Mouse (Mus musculus) midbrain, embryonic 10.5 days (tissue): Measurements from ENCODE around the gene Hdac4. TPM values are rescaled to one million over a fixed set of nuclear protein-coding genes. Genes with fewer than 3 reads are reported as not detected.

Source experiments
- DNase-seq: peaks from one replicate; pipeline ENCODE4 v3.0.0-alpha.2; 2017; ENCODE audit warnings: low spot score
- H3K27ac ChIP-seq: fragments of 300-500 bp; sonication (generic); replicated peaks from 2 replicates; pipeline ENCODE4 v1.5.1; 2016; ENCODE audit warnings: mild to moderate bottlenecking
- H3K27me3 ChIP-seq: fragments of 300-500 bp; sonication (generic); 2 replicates; pipeline ENCODE4 v1.6.1; 2016; ENCODE audit warnings: low read depth, mild to moderate bottlenecking; ENCODE audit not compliant: poor library complexity, severe bottlenecking
- H3K36me3 ChIP-seq: fragments of 300-500 bp; sonication (generic); 2 replicates; pipeline ENCODE4 v1.6.1; 2016; ENCODE audit warnings: mild to moderate bottlenecking, moderate library complexity
- H3K4me1 ChIP-seq: fragments of 300-500 bp; sonication (generic); 2 replicates; pipeline ENCODE4 v1.6.1; 2016
- H3K4me3 ChIP-seq: fragments of 300-500 bp; sonication (generic); 2 replicates; pipeline ENCODE4 v1.5.1; 2016; ENCODE audit warnings: mild to moderate bottlenecking, moderate library complexity
- H3K9me3 ChIP-seq: fragments of 300-500 bp; sonication (generic); replicated peaks from 2 replicates; pipeline ENCODE4 v1.6.1; 2016; ENCODE audit warnings: mild to moderate bottlenecking
- WGBS: fragments of 180-500 bp; shearing (Covaris S2); methylation state at CpG from one replicate; pipeline ENCODE4 v1.1.7; 2016; 5-methylcytosine and 5-hydroxymethylcytosine counted together
- polyA plus RNA-seq: library from polyadenylated mRNA; unstranded; fragments of >200 nt; fragmentation: Nextera tagmentation; extraction: Ambion mirVana; gene quantifications from 2 replicates; pipeline ENCODE4 v1.2.1, GENCODE M21; 2016

Hdac4 gene
- polyA plus RNA-seq, 1 experiment from 2014 or later: 20.1 TPM

GRCm38 (mm10) chr1:92114091-92114490 is 81.4 kb downstream of the Hdac4 start:
- Histone ChIP-seq H3K4me3 (no peak overlapping the region), H3K9me3 (no peaks in the 10 kb centered on the region), H3K4me1 (peaks cover 6% of the 10 kb centered on the region; the same call in 1 of the 2 replicates), H3K27me3 (no peaks in the 10 kb centered on the region), H3K36me3 (peaks cover 8% of the 10 kb centered on the region; the same call in 1 of the 2 replicates), H3K27ac (no peak overlapping the region)
- no peak for DNase-seq
- WGBS: 93% methylated on average over 3 of the region's 3 CpGs

- Histone ChIP-seq H3K36me3 (peaks cover 8% of the 10 kb centered on the region; the same call in 1 of the 2 replicates), H3K27me3 (no peaks in the 10 kb centered on the region), H3K27ac (no peak overlapping the region), H3K4me3 (no peak overlapping the region), H3K9me3 (no peaks in the 10 kb centered on the region), H3K4me1 (peaks cover 6% of the 10 kb centered on the region; the same call in 1 of the 2 replicates)
- no peak for DNase-seq
- WGBS: 82% methylated on average over 6 of the region's 6 CpGs
Observed at GRCm38 (mm10) chr1:92113243-92114009, 82.1 kb downstream of the Hdac4 start.

- no peaks in the 10 kb centered on the region for H3K9me3 ChIP-seq
- no peak overlapping the region for H3K4me3 ChIP-seq
- H3K36me3 ChIP-seq: peaks cover 8% of the 10 kb centered on the region; the same call in 1 of the 2 replicates
- no peak for DNase-seq
- 89% methylated on average over 5 of the region's 5 CpGs for WGBS
- no peaks in the 10 kb centered on the region for H3K27me3 ChIP-seq
- no peak overlapping the region for H3K27ac ChIP-seq
- H3K4me1 ChIP-seq: peaks cover 6% of the 10 kb centered on the region; the same call in 1 of the 2 replicates
Observed at GRCm38 (mm10) chr1:92112591-92112990, 82.9 kb downstream of the Hdac4 start.

GRCm38 (mm10) chr1:92111551-92111950 is 83.9 kb downstream of the Hdac4 start:
- Histone ChIP-seq H3K4me3 (no peak overlapping the region), H3K9me3 (no peaks in the 10 kb centered on the region), H3K27me3 (no peaks in the 10 kb centered on the region), H3K4me1 (peaks cover 6% of the 10 kb centered on the region; the same call in 1 of the 2 replicates), H3K36me3 (peaks cover 7% of the 10 kb centered on the region; the same call in 1 of the 2 replicates), H3K27ac (no peak overlapping the region)
- 84% methylated on average over 2 of the region's 2 CpGs for WGBS
- DNase-seq: no peak

- Histone ChIP-seq H3K9me3 (no peaks in the 10 kb centered on the region), H3K27me3 (no peaks in the 10 kb centered on the region), H3K4me3 (no peak overlapping the region), H3K36me3 (peaks cover 2% of the 10 kb centered on the region; the same call in 1 of the 2 replicates), H3K27ac (no peak overlapping the region), H3K4me1 (peaks cover 6% of the 10 kb centered on the region; the same call in 1 of the 2 replicates)
- 93% methylated on average over 1 of the region's 1 CpGs for WGBS
- no peak for DNase-seq
Observed at GRCm38 (mm10) chr1:92111026-92111425, 84.5 kb downstream of the Hdac4 start.

GRCm38 (mm10) chr1:92109221-92109620 is 86.3 kb downstream of the Hdac4 start:
- no peaks in the 10 kb centered on the region for H3K36me3 ChIP-seq
- DNase-seq: no peak
- H3K9me3 ChIP-seq: no peaks in the 10 kb centered on the region
- peaks cover 6% of the 10 kb centered on the region; the same call in 1 of the 2 replicates for H3K4me1 ChIP-seq
- H3K27ac ChIP-seq: no peak overlapping the region
- H3K27me3 ChIP-seq: no peaks in the 10 kb centered on the region
- WGBS: 88% methylated on average over 1 of the region's 1 CpGs
- no peak overlapping the region for H3K4me3 ChIP-seq

- Histone ChIP-seq H3K4me3 (no peak overlapping the region), H3K36me3 (no peaks in the 10 kb centered on the region), H3K27ac (no peak overlapping the region), H3K27me3 (no peaks in the 10 kb centered on the region), H3K9me3 (no peaks in the 10 kb centered on the region), H3K4me1 (peaks cover 2% of the 10 kb centered on the region; the same call in 1 of the 2 replicates)
- 89% methylated on average over 2 of the region's 2 CpGs for WGBS
- DNase-seq: no peak
Observed at GRCm38 (mm10) chr1:92108556-92108955, 86.9 kb downstream of the Hdac4 start.

- WGBS: 81% methylated on average over 2 of the region's 2 CpGs
- Histone ChIP-seq H3K27me3 (no peaks in the 10 kb centered on the region), H3K36me3 (no peaks in the 10 kb centered on the region), H3K4me3 (no peak overlapping the region), H3K4me1 (no peaks in the 10 kb centered on the region), H3K9me3 (no peaks in the 10 kb centered on the region), H3K27ac (no peak overlapping the region)
- no peak for DNase-seq
Observed at GRCm38 (mm10) chr1:92107996-92108395, 87.5 kb downstream of the Hdac4 start.

GRCm38 (mm10) chr1:92107521-92107920 is 88.0 kb downstream of the Hdac4 start:
- Histone ChIP-seq H3K9me3 (no peaks in the 10 kb centered on the region), H3K4me3 (no peak overlapping the region), H3K4me1 (no peaks in the 10 kb centered on the region), H3K27me3 (no peaks in the 10 kb centered on the region), H3K27ac (no peak overlapping the region), H3K36me3 (no peaks in the 10 kb centered on the region)
- 87% methylated on average over 2 of the region's 2 CpGs for WGBS
- no peak for DNase-seq

GRCm38 (mm10) chr1:92106486-92107160 is 88.9 kb downstream of the Hdac4 start:
- H3K27me3 ChIP-seq: no peaks in the 10 kb centered on the region
- no peaks in the 10 kb centered on the region for H3K36me3 ChIP-seq
- H3K4me1 ChIP-seq: no peaks in the 10 kb centered on the region
- no peak overlapping the region for H3K4me3 ChIP-seq
- DNase-seq: no peak
- H3K9me3 ChIP-seq: no peaks in the 10 kb centered on the region
- no peak overlapping the region for H3K27ac ChIP-seq
- 91% methylated on average over 4 of the region's 4 CpGs for WGBS

GRCm38 (mm10) chr1:92104718-92105117 is 90.8 kb downstream of the Hdac4 start:
- 88% methylated on average over 3 of the region's 3 CpGs for WGBS
- no peak for DNase-seq
- no peaks in the 10 kb centered on the region for H3K27me3 ChIP-seq
- H3K4me3 ChIP-seq: no peak overlapping the region
- H3K4me1 ChIP-seq: peaks cover 8% of the 10 kb centered on the region
- H3K27ac ChIP-seq: no peak overlapping the region
- H3K36me3 ChIP-seq: no peaks in the 10 kb centered on the region
- H3K9me3 ChIP-seq: no peaks in the 10 kb centered on the region

GRCm38 (mm10) chr1:92103971-92104370 is 91.5 kb downstream of the Hdac4 start:
- Histone ChIP-seq H3K9me3 (no peaks in the 10 kb centered on the region), H3K36me3 (no peaks in the 10 kb centered on the region), H3K27me3 (no peaks in the 10 kb centered on the region), H3K27ac (no peak overlapping the region), H3K4me3 (no peak overlapping the region), H3K4me1 (peaks cover 11% of the 10 kb centered on the region)
- DNase-seq: no peak

GRCm38 (mm10) chr1:92103377-92103776 is 92.1 kb downstream of the Hdac4 start:
- no peaks in the 10 kb centered on the region for H3K36me3 ChIP-seq
- no peaks in the 10 kb centered on the region for H3K27me3 ChIP-seq
- no peak for DNase-seq
- 88% methylated on average over 3 of the region's 3 CpGs for WGBS
- H3K4me1 ChIP-seq: peaks cover 11% of the 10 kb centered on the region
- no peaks in the 10 kb centered on the region for H3K9me3 ChIP-seq
- H3K27ac ChIP-seq: no peak overlapping the region
- no peak overlapping the region for H3K4me3 ChIP-seq
